Mouse (Mus musculus) heart, embryonic 12.5 days (tissue): Measurements from ENCODE around the gene Ddx55. TPM values are rescaled to one million over a fixed set of nuclear protein-coding genes. Genes with fewer than 3 reads are reported as not detected.
A peak's percentile ranks its signal among the peaks of the same experiment; 100 is the strongest.

Experiments
- ATAC-seq: fragments of 200-750 bp; cut with Nextera tagmentation; 2 replicates; pipeline ENCODE4 v1.8.0; 2017; ENCODE audit warnings: moderate TSS enrichment, moderate library complexity; ENCODE audit not compliant: insufficient number of reproducible peaks, low FRiP score
- H3K27ac ChIP-seq: fragments of 300-500 bp; sonication (generic); 2 replicates; pipeline ENCODE4 v1.5.1; 2016; ENCODE audit warnings: mild to moderate bottlenecking, moderate library complexity; ENCODE audit not compliant: poor library complexity, severe bottlenecking
- H3K27me3 ChIP-seq: fragments of 300-500 bp; sonication (generic); replicated peaks from 2 replicates; pipeline ENCODE4 v1.6.1; 2016; ENCODE audit warnings: mild to moderate bottlenecking, moderate library complexity
- H3K36me3 ChIP-seq: fragments of 300-500 bp; sonication (generic); 2 replicates; pipeline ENCODE4 v1.6.1; 2016; ENCODE audit warnings: mild to moderate bottlenecking, moderate library complexity
- H3K4me1 ChIP-seq: fragments of 300-500 bp; sonication (generic); replicated peaks from 2 replicates; pipeline ENCODE4 v1.6.1; 2016; ENCODE audit warnings: mild to moderate bottlenecking
- H3K4me2 ChIP-seq: fragments of 300-500 bp; sonication (generic); 2 replicates; pipeline ENCODE4 v1.6.1; 2016; ENCODE audit warnings: mild to moderate bottlenecking, moderate library complexity
- H3K4me3 ChIP-seq: fragments of 300-500 bp; sonication (generic); 2 replicates; pipeline ENCODE4 v1.5.1; 2016; ENCODE audit warnings: mild to moderate bottlenecking
- H3K9ac ChIP-seq: fragments of 300-500 bp; sonication (generic); 2 replicates; pipeline ENCODE4 v1.6.1; 2016; ENCODE audit warnings: mild to moderate bottlenecking, moderate library complexity
- H3K9me3 ChIP-seq: fragments of 300-500 bp; sonication (generic); replicated peaks from 2 replicates; pipeline ENCODE4 v1.6.1; 2016; ENCODE audit warnings: mild to moderate bottlenecking, moderate library complexity
- WGBS: fragments of 180-500 bp; shearing (Covaris S2); methylation state at CpG from one replicate; pipeline ENCODE4 v1.1.7; 2016; 5-methylcytosine and 5-hydroxymethylcytosine counted together
- polyA plus RNA-seq: library from polyadenylated mRNA; unstranded; fragments of >200 nt; fragmentation: Nextera tagmentation; extraction: Ambion mirVana; gene quantifications from 2 replicates; pipeline ENCODE4 v1.2.1, GENCODE M21; 2016

Gene Ddx55
- polyA plus RNA-seq, 1 experiment from 2014 or later, result 8.5 TPM

DNA sequence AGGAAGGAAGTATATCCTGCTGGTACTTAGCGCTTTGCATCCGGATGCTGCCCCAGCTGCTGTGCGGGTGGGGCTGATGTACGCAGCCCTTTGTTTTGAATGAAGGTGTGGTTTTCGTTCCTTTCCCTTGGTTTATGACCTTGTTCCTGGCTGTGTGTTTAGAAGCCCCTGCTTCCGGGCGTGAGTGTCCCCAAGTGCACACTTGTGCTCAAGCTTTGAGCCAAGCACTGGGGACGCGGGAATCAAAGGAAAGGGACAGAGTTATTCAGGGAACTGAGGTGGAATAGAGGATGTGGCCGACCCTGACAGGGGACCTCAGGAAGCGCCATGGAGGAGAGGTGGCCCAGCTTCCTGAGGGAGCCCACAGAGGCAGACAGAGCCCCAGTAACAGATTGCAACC lies 62.0 kb downstream of the Ddx55 start:
- no peaks in the 10 kb centered on the region for H3K9me3 ChIP-seq
- H3K4me1 ChIP-seq, result no peaks in the 10 kb centered on the region
- no peak overlapping the region for H3K9ac ChIP-seq
- 73% methylated on average over 11 of the region's 11 CpGs for WGBS
- ATAC-seq, result peak; percentile 18; the same call in 1 of the 2 replicates
- H3K27ac ChIP-seq, result no peak overlapping the region
- H3K4me3 ChIP-seq, result no peak overlapping the region
- no peak overlapping the region for H3K4me2 ChIP-seq
- H3K27me3 ChIP-seq, result no peaks in the 10 kb centered on the region
- H3K36me3 ChIP-seq, result peaks cover 11% of the 10 kb centered on the region; the same call in 1 of the 2 replicates

DNA sequence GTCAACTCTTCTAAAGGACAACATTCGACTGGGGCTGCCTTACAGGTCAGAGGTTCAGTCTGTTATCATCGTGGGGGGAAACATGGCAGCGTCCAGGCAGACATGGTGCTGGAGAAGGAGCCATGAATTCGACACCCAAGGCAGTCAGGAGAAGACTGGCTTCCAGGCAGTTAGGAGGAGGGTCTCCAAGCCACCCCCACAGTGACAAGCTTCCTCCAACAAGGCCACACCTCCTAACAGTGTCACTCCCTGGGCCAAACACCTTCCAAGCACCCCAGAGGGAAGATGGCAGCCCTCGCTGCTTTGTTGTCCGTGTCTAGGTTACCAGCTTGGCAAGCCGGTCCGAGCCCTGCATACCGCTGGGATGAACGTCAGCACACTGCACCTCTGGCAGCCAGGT lies 66.0 kb downstream of the Ddx55 start:
- no peak overlapping the region for H3K4me2 ChIP-seq
- peaks cover 3% of the 10 kb centered on the region; the same call in 1 of the 2 replicates for H3K36me3 ChIP-seq
- H3K9me3 ChIP-seq, result no peaks in the 10 kb centered on the region
- H3K27me3 ChIP-seq, result no peaks in the 10 kb centered on the region
- H3K4me1 ChIP-seq, result no peaks in the 10 kb centered on the region
- no peak for ATAC-seq
- H3K9ac ChIP-seq, result no peak overlapping the region; the same call in 1 of the 2 replicates
- no peak overlapping the region for H3K4me3 ChIP-seq
- no peak overlapping the region for H3K27ac ChIP-seq
- WGBS, result 71% methylated on average over 10 of the region's 10 CpGs

Other genes with a start within 250 kb of the Ddx55 start
- 13.4 and 14.8 TPM in 2 replicates for gene Mphosph9, start 224.9 kb upstream of the Ddx55 start, polyA plus RNA-seq
- gene 2810006K23Rik, start 224.8 kb upstream of the Ddx55 start, polyA plus RNA-seq, result 18.2 and 19.4 TPM in 2 replicates
- gene Cdk2ap1, start 189.8 kb upstream of the Ddx55 start, polyA plus RNA-seq, result 61.2 and 69.9 TPM in 2 replicates
- 71.8 and 75.3 TPM in 2 replicates for gene Sbno1, start 126.9 kb upstream of the Ddx55 start, polyA plus RNA-seq
- 81.1 and 85.4 TPM in 2 replicates for gene Kmt5a, start 112.9 kb upstream of the Ddx55 start, polyA plus RNA-seq
- gene Rilpl2, start 74.5 kb upstream of the Ddx55 start, polyA plus RNA-seq, result 13.5 and 13.6 TPM in 2 replicates
- 23.9 and 24.0 TPM in 2 replicates for gene Snrnp35, start 69.7 kb upstream of the Ddx55 start, polyA plus RNA-seq
- gene Rilpl1, start 21.5 kb upstream of the Ddx55 start, polyA plus RNA-seq, result 27.6 and 29.8 TPM in 2 replicates
- gene Tmed2, start 12.2 kb upstream of the Ddx55 start, polyA plus RNA-seq, result 490 and 502 TPM in 2 replicates
- 61.7 and 61.8 TPM in 2 replicates for gene Eif2b1, start 26.3 kb downstream of the Ddx55 start, polyA plus RNA-seq
- gene Gtf2h3, start 26.3 kb downstream of the Ddx55 start, polyA plus RNA-seq, result 36.9 and 45.3 TPM in 2 replicates
- gene Atp6v0a2, start 75.7 kb downstream of the Ddx55 start, polyA plus RNA-seq, result 41.0 and 45.8 TPM in 2 replicates
- gene Dnah10, start 172.2 kb downstream of the Ddx55 start, polyA plus RNA-seq, result 0.04 TPM in 2 replicates